Mouse (Mus musculus) stomach, embryonic 16.5 days (tissue): ENCODE data around the gene R3hdm2. TPM values are rescaled to one million over a fixed set of nuclear protein-coding genes. Genes with fewer than 3 reads are reported as not detected.

Experiments used
- ATAC-seq: fragments of 200-750 bp; cut with Nextera tagmentation; 2 replicates; pipeline ENCODE4 v1.8.0; 2017; ENCODE audit warnings: moderate number of reproducible peaks, moderate TSS enrichment; ENCODE audit not compliant: insufficient read depth, low FRiP score
- H3K27ac ChIP-seq: fragments of 300-500 bp; sonication (generic); 2 replicates; pipeline ENCODE4 v1.5.1; 2014; ENCODE audit warnings: low read length
- H3K27me3 ChIP-seq: fragments of 300-500 bp; sonication (generic); 2 replicates; pipeline ENCODE4 v1.6.1; 2014; ENCODE audit warnings: low read length, control low read depth, mixed read lengths; ENCODE audit not compliant: control insufficient read depth, insufficient read depth
- H3K36me3 ChIP-seq: fragments of 300-500 bp; sonication (generic); 2 replicates; pipeline ENCODE4 v1.6.1; 2014; ENCODE audit warnings: low read length; ENCODE audit not compliant: control insufficient read depth, insufficient read depth
- H3K4me1 ChIP-seq: fragments of 300-500 bp; sonication (generic); 2 replicates; pipeline ENCODE4 v1.6.1; 2014; ENCODE audit warnings: low read length, control low read depth, mixed read lengths; ENCODE audit not compliant: control insufficient read depth, insufficient read depth
- H3K4me2 ChIP-seq: fragments of 300-500 bp; sonication (generic); 2 replicates; pipeline ENCODE4 v1.6.1; 2014; ENCODE audit warnings: low read depth, low read length, mixed read lengths
- H3K4me3 ChIP-seq: fragments of 300-500 bp; sonication (generic); replicated peaks from 2 replicates; pipeline ENCODE4 v1.5.1; 2014; ENCODE audit warnings: mild to moderate bottlenecking, low read length
- H3K9ac ChIP-seq: fragments of 300-500 bp; sonication (generic); 2 replicates; pipeline ENCODE4 v1.6.1; 2014; ENCODE audit warnings: low read length
- H3K9me3 ChIP-seq: fragments of 300-500 bp; sonication (generic); replicated peaks from 2 replicates; pipeline ENCODE4 v1.6.1; 2016; ENCODE audit warnings: low read length, control low read depth; ENCODE audit not compliant: control insufficient read depth
- WGBS: fragments of 180-500 bp; shearing (Covaris S2); extraction: QIAGEN DNeasy Blood & Tissue Kit; methylation state at CpG from one replicate; pipeline ENCODE4 v1.1.7; 2014; 5-methylcytosine and 5-hydroxymethylcytosine counted together
- polyA plus RNA-seq: library from polyadenylated mRNA; unstranded; fragments of >200 nt; fragmentation: Nextera tagmentation; extraction: Ambion mirVana; gene quantifications from 2 replicates; pipeline ENCODE4 v1.2.1, GENCODE M21; 2015

Gene R3hdm2
- polyA plus RNA-seq, 1 experiment from 2014 or later: 22.5 TPM

DNA sequence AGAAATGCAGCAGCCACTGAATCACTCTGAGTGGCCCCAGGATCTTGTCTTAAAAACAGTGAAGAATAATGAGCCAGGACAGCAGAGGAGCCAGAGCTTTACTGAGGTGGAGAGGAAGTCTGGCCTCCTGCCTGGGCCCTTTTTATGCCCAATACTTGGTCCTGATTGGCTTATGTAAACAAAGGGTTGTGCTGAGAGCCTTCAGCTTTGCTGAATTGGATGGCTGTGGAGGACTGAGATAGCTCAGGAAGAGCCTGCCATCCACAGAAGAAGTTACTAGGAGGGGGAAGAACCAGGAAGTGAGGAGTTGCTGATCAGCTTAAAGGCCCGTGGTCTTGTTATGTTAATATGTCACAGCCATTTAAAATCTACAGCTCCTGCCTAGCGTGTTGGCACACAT lies 46.5 kb downstream of the R3hdm2 start:
- H3K27me3 ChIP-seq: no peaks in the 10 kb centered on the region
- H3K36me3 ChIP-seq: no peaks in the 10 kb centered on the region
- H3K9ac ChIP-seq: no peak overlapping the region; the same call in 1 of the 2 replicates
- H3K9me3 ChIP-seq: no peaks in the 10 kb centered on the region
- 28% methylated on average over 2 of the region's 2 CpGs for WGBS
- peak overlapping the region; percentile 8; the same call in 1 of the 2 replicates for H3K27ac ChIP-seq
- ATAC-seq: 0 out of 2 replicates have a peak, but pooled peaks have one; percentile 49
- H3K4me2 ChIP-seq: no peak overlapping the region
- H3K4me3 ChIP-seq: no peak overlapping the region
- H3K4me1 ChIP-seq: peaks cover 25% of the 10 kb centered on the region

DNA sequence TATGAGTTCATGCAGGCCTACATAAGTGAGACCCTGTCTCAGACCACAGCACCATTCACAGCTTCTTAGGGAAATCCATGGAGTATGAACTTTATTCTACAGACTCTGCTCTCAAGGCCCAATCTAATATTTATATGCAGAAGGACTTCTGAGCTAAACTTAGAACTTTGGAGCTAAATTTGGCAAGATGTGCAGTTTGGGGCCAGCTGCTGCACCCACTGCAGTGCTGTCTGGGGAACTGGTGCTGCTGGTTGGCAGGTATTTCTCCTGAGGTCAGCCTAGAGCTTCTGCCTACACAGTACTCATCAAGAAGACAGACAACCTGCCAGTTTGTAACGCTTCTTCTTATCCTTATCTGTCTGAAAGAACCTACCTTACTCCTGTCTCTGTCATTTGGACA lies 47.0 kb downstream of the R3hdm2 start:
- H3K27me3 ChIP-seq: no peaks in the 10 kb centered on the region
- H3K4me3 ChIP-seq: no peak overlapping the region
- H3K9me3 ChIP-seq: no peaks in the 10 kb centered on the region
- no peak overlapping the region; the same call in 1 of the 2 replicates for H3K9ac ChIP-seq
- ATAC-seq: no peak
- peaks cover 21% of the 10 kb centered on the region for H3K4me1 ChIP-seq
- 73% methylated on average over 1 of the region's 1 CpGs for WGBS
- H3K36me3 ChIP-seq: no peaks in the 10 kb centered on the region
- no peak overlapping the region for H3K4me2 ChIP-seq
- peak overlapping the region; percentile 8; the same call in 1 of the 2 replicates for H3K27ac ChIP-seq

DNA sequence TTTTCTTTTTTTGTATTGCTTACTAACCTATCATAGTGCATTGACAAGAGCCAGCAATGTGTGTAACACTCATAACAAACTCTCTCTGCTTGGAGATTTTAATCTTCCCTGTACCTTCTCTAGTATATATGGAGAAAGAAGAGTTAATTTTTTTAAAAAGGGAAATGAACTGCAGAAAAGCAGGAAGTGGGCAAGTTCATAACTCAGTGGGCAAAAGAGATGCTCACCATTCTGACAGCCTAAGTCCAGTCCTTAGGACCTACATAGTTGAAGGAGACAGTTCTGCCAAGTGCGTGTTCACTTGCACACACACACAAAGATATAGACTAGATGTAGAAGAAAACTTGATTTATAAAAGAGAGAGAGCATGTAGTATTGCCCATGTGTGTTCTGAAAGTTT lies 47.9 kb downstream of the R3hdm2 start:
- no peak overlapping the region for H3K9ac ChIP-seq
- H3K4me2 ChIP-seq: no peak overlapping the region
- no peak for ATAC-seq
- 87% methylated on average over 1 of the region's 1 CpGs for WGBS
- no peaks in the 10 kb centered on the region for H3K36me3 ChIP-seq
- no peak overlapping the region for H3K4me3 ChIP-seq
- H3K9me3 ChIP-seq: no peaks in the 10 kb centered on the region
- H3K27ac ChIP-seq: no peak overlapping the region
- no peaks in the 10 kb centered on the region for H3K27me3 ChIP-seq
- H3K4me1 ChIP-seq: peaks cover 17% of the 10 kb centered on the region

DNA sequence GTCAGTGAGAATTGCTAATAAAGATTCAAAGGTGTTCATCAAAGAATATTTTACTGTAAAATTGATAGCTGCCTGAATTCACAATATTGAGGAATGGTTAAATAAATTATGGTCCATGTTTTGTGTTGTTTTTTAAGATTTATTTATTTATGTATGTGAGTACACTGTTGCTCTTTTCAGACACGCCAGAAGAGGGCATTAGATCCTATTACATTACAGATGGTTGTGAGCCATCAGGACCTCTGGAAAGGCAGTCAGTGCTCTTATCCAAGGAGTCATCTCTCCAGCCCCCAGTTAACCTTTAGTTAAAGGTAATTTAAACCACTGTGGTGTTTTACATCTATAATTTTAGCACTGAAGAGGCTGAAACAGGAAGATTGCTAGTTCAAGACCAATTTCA lies 49.4 kb downstream of the R3hdm2 start:
- Histone ChIP-seq H3K9me3 (no peaks in the 10 kb centered on the region), H3K27ac (no peak overlapping the region), H3K9ac (no peak overlapping the region), H3K4me1 (peaks cover 17% of the 10 kb centered on the region), H3K4me2 (no peak overlapping the region), H3K27me3 (no peaks in the 10 kb centered on the region), H3K4me3 (no peak overlapping the region), H3K36me3 (no peaks in the 10 kb centered on the region)
- no peak for ATAC-seq
- WGBS: 45% methylated on average over 1 of the region's 1 CpGs

DNA sequence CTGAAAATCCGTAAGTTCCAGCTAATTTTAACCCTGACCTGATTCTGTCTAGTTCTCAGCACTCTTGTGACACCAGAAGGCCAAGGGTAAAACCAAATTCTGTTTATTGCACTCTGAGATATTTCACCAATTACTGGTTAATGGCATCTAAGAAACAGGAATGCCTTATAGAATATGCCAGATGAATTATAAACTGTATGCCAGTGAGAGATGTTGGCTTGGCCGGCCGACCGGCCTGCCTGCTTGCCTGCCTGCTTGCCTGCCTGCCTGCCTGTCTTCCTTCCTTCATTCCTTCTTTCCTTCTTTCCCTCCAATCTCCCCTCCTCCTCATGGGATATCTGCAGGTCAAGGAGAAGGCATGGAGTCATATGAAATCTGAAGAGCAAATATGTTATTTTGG lies 52.3 kb downstream of the R3hdm2 start:
- Histone ChIP-seq H3K4me1 (no peaks in the 10 kb centered on the region), H3K4me3 (no peak overlapping the region), H3K9ac (no peak overlapping the region), H3K27ac (no peak overlapping the region), H3K27me3 (no peaks in the 10 kb centered on the region), H3K4me2 (no peak overlapping the region), H3K36me3 (no peaks in the 10 kb centered on the region), H3K9me3 (no peaks in the 10 kb centered on the region)
- ATAC-seq: no peak
- 90% methylated on average over 4 of the region's 4 CpGs for WGBS

DNA sequence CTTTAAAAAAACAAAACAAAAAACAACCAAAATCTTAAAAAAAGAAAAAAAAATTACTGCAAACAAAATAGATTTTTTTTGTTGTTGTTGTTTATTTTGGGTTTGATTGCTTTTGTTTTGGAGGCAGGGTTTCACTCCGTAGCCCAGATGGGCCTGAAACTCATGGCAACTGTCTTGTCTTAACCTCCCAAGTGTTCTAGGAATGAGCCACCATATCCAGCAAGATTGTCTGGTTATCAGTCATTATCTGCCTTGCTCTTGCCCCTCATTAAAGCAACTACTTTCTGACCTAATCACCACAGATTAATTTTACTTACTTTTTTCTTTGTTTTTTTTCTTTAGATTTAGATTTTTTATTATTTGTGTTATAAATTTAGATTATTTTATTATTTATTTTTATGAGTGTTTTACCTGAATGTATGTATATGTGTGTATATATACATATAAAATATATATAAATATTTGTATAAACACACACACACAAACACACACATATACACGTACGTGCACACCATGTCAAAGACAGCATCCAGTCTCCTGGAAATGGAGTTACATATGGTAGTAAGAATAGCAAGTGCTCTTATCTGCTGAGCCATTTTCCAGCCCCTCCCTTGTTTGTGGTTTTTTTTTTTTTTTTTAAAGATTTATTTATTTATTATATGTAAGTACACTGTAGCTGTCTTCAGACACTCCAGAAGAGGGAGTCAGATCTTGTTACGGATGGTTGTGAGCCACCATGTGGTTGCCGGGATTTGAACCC lies 57.4 kb downstream of the R3hdm2 start:
- H3K4me1 ChIP-seq: no peaks in the 10 kb centered on the region
- WGBS: 89% methylated on average over 4 of the region's 5 CpGs
- no peak overlapping the region for H3K4me2 ChIP-seq
- no peak overlapping the region for H3K4me3 ChIP-seq
- H3K9ac ChIP-seq: no peak overlapping the region
- H3K27ac ChIP-seq: no peak overlapping the region
- H3K9me3 ChIP-seq: no peaks in the 10 kb centered on the region
- no peak for ATAC-seq
- H3K27me3 ChIP-seq: no peaks in the 10 kb centered on the region
- no peaks in the 10 kb centered on the region for H3K36me3 ChIP-seq

DNA sequence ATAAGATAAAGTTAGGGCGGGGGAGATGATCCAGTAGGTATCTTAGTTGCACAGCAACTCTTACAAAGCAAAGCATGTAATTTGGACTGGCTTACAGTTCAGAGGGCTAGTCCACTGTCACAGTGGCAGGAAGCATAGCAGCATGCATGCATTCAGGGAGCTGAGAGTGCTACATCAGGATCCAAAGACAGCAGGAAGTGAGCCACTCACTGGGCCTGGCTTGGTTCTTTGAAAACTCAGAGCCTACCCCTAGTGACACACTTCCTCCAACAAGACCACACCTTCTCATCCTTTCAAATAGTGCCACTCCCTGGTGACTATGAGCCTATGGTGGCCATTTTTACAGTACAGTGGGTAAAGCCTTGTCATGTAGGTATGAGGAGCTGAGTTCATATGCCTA lies 73.6 kb downstream of the R3hdm2 start:
- H3K9me3 ChIP-seq: no peaks in the 10 kb centered on the region
- ATAC-seq: no peak
- H3K27ac ChIP-seq: no peak overlapping the region
- H3K9ac ChIP-seq: no peak overlapping the region
- no peak overlapping the region for H3K4me3 ChIP-seq
- H3K36me3 ChIP-seq: peaks cover 21% of the 10 kb centered on the region
- WGBS: 100% methylated on average over 1 of the region's 1 CpGs
- no peak overlapping the region for H3K4me2 ChIP-seq
- H3K4me1 ChIP-seq: no peaks in the 10 kb centered on the region
- no peaks in the 10 kb centered on the region for H3K27me3 ChIP-seq

DNA sequence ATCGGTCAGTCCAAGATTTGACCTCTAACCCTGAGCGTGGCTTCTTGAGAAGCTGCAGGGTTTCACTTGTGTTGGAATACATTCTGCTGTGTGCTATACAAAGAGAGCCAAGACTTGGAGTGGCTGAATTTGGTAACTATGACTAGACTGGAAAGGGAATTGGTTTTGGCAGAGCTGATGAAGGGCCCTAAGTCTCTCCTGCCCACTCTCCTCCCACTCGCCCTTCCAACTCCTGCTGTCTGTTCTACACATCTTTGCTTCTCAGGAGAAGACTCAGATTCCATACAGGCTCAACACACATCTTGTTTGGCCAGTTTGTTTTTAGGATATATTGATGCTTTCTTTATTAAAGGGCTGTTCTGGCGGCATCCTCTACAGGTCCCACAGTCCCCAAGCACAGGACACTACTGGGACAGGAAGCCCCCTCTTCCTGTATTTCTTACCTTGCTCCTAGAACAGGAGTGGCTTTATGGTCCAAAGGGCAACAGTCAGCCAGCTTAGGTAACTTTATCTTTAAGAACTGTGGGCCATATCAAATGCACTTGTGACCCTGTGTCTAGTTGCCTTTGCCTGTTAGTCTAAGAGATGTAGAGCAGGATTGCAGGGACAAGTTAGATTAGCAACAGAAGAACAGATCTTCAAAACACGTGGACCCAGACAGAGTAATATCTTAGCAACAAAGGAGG lies 82.4 kb downstream of the R3hdm2 start:
- 85% methylated on average over 5 of the region's 5 CpGs for WGBS
- no peak for ATAC-seq
- peaks cover 16% of the 10 kb centered on the region; the same call in 1 of the 2 replicates for H3K36me3 ChIP-seq
- H3K27me3 ChIP-seq: no peaks in the 10 kb centered on the region
- no peak overlapping the region for H3K4me3 ChIP-seq
- H3K9me3 ChIP-seq: no peaks in the 10 kb centered on the region
- no peak overlapping the region for H3K4me2 ChIP-seq
- H3K9ac ChIP-seq: no peak overlapping the region
- no peaks in the 10 kb centered on the region for H3K4me1 ChIP-seq
- no peak overlapping the region for H3K27ac ChIP-seq

DNA sequence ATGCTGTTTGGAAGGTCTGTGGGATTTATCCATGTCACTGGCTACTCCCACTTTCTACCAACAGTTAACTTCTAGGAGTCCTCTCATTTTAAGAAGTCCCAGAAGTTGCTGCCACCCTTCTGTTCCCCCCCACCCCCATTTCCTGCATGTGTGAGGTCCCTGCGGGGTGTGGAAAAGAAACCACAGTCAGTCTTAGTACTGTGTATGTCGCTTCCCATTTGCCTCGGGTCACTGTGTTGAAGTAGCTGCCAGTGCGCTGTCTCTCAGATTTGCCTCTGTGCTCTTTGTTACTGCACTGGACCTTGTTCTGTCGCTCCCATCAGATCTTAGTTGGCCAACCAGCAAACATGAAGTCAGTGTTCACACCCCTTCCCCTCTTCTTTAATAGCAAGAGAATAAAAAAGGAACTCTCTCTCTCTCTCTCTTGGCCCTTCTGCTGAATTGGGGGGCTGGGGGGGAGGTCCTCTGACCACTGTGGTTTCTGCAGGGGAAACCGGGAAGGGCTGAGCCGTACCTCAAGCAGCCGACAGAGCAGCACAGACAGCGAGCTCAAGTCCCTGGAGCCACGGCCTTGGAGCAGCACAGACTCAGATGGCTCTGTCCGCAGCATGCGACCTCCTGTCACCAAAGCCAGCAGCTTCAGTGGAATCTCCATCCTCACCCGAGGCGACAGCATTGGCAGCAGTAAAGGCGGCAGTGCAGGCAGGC lies 91.3 kb downstream of the R3hdm2 start:
- Histone ChIP-seq H3K4me3 (no peak overlapping the region), H3K4me1 (no peaks in the 10 kb centered on the region), H3K4me2 (no peak overlapping the region), H3K36me3 (peaks cover 5% of the 10 kb centered on the region; the same call in 1 of the 2 replicates), H3K27me3 (no peaks in the 10 kb centered on the region), H3K9me3 (no peaks in the 10 kb centered on the region), H3K27ac (no peak overlapping the region), H3K9ac (no peak overlapping the region)
- ATAC-seq: no peak
- WGBS: 55% methylated on average over 15 of the region's 15 CpGs
